Mouse (Mus musculus) testis, adult 2 months (tissue): ENCODE results near the gene Crim1. TPM values are rescaled to one million over a fixed set of nuclear protein-coding genes. Genes with fewer than 3 reads are reported as not detected.

Experiments used
- H3K27ac ChIP-seq: fragments of 200-500 bp; 2 replicates; pipeline ENCODE4 v1.5.1; 2012; ENCODE audit warnings: low read depth, low read length; ENCODE audit not compliant: control insufficient read depth, insufficient read depth
- H3K27me3 ChIP-seq: fragments of 200-500 bp; 2 replicates; pipeline ENCODE4 v1.6.1; 2012; ENCODE audit warnings: mild to moderate bottlenecking, low read length, moderate library complexity; ENCODE audit not compliant: control insufficient read depth, insufficient read depth
- H3K36me3 ChIP-seq: fragments of 200-500 bp; 2 replicates; pipeline ENCODE4 v1.6.1; 2012; ENCODE audit warnings: mild to moderate bottlenecking, low read length; ENCODE audit not compliant: control insufficient read depth, insufficient read depth
- H3K4me1 ChIP-seq: fragments of 200-500 bp; 2 replicates; pipeline ENCODE4 v1.6.1; 2012; ENCODE audit warnings: low read length; ENCODE audit not compliant: control insufficient read depth, insufficient read depth
- H3K4me3 ChIP-seq: fragments of 200-500 bp; 2 replicates; pipeline ENCODE4 v1.5.1; 2012; ENCODE audit warnings: low read depth, mild to moderate bottlenecking, low read length, moderate library complexity, mixed read lengths; ENCODE audit not compliant: control insufficient read depth
- CTCF ChIP-seq: fragments of 200-500 bp; IDR thresholded peaks from 2 replicates; pipeline ENCODE4 v1.5.1; 2012; ENCODE audit warnings: low read depth, mild to moderate bottlenecking, inconsistent platforms, low read length, moderate library complexity; ENCODE audit not compliant: control insufficient read depth, insufficient read depth, insufficient replicate concordance
- POLR2A ChIP-seq: fragments of 200-500 bp; IDR thresholded peaks from 2 replicates; pipeline ENCODE4 v1.6.1; 2012; ENCODE audit warnings: low read depth, mild to moderate bottlenecking, inconsistent platforms, low read length, moderate library complexity; ENCODE audit not compliant: control insufficient read depth
- polyA plus RNA-seq: library from polyadenylated mRNA; depleted of rRNA; stranded (reverse); fragments of >200 nt; gene quantifications from 2 replicates; pipeline ENCODE4 v1.2.3, GENCODE M21; 2012

The Crim1 gene
- polyA plus RNA-seq, 1 experiment, result 3.5 TPM

GRCm38 (mm10) chr17:78265135-78265534 is 65.1 kb downstream of the Crim1 start:
- TF ChIP-seq CTCF (no peak), POLR2A (no peak)
- Histone ChIP-seq H3K27me3 (no peaks in the 10 kb centered on the region), H3K27ac (no peak overlapping the region), H3K4me3 (no peak overlapping the region), H3K4me1 (no peaks in the 10 kb centered on the region), H3K36me3 (no peaks in the 10 kb centered on the region)

- TF ChIP-seq CTCF (no peak), POLR2A (no peak)
- Histone ChIP-seq H3K27me3 (no peaks in the 10 kb centered on the region), H3K4me3 (no peak overlapping the region), H3K27ac (no peak overlapping the region), H3K36me3 (no peaks in the 10 kb centered on the region), H3K4me1 (no peaks in the 10 kb centered on the region)
Measured at GRCm38 (mm10) chr17:78266271-78266670, 66.2 kb downstream of the Crim1 start.

- Histone ChIP-seq H3K4me1 (no peaks in the 10 kb centered on the region), H3K36me3 (no peaks in the 10 kb centered on the region), H3K4me3 (no peak overlapping the region), H3K27ac (no peak overlapping the region), H3K27me3 (no peaks in the 10 kb centered on the region)
- TF ChIP-seq POLR2A (no peak), CTCF (no peak)
Measured at GRCm38 (mm10) chr17:78268591-78268990, 68.5 kb downstream of the Crim1 start.

- H3K4me3 ChIP-seq, result no peak overlapping the region
- no peak overlapping the region for H3K27ac ChIP-seq
- no peaks in the 10 kb centered on the region for H3K4me1 ChIP-seq
- H3K36me3 ChIP-seq, result no peaks in the 10 kb centered on the region
- H3K27me3 ChIP-seq, result no peaks in the 10 kb centered on the region
- TF ChIP-seq CTCF (no peak), POLR2A (no peak)
Measured at GRCm38 (mm10) chr17:78269311-78269710, 69.3 kb downstream of the Crim1 start.

- Histone ChIP-seq H3K27ac (no peak overlapping the region), H3K4me1 (no peaks in the 10 kb centered on the region), H3K27me3 (no peaks in the 10 kb centered on the region), H3K4me3 (no peak overlapping the region), H3K36me3 (no peaks in the 10 kb centered on the region)
- no peak for TF ChIP-seq CTCF
- TF ChIP-seq POLR2A, result no peak
Measured at GRCm38 (mm10) chr17:78270019-78270418, 70.0 kb downstream of the Crim1 start.

GRCm38 (mm10) chr17:78271731-78272130 is 71.7 kb downstream of the Crim1 start:
- Histone ChIP-seq H3K27ac (no peak overlapping the region; the same call in 1 of the 2 replicates), H3K4me3 (no peak overlapping the region), H3K36me3 (no peaks in the 10 kb centered on the region), H3K27me3 (no peaks in the 10 kb centered on the region), H3K4me1 (no peaks in the 10 kb centered on the region)
- TF ChIP-seq POLR2A, result no peak
- no peak for TF ChIP-seq CTCF

- Histone ChIP-seq H3K27me3 (no peaks in the 10 kb centered on the region), H3K27ac (no peak overlapping the region; the same call in 1 of the 2 replicates), H3K36me3 (no peaks in the 10 kb centered on the region), H3K4me3 (no peak overlapping the region), H3K4me1 (no peaks in the 10 kb centered on the region)
- TF ChIP-seq POLR2A, result no peak
Measured at GRCm38 (mm10) chr17:78272142-78272541, 72.1 kb downstream of the Crim1 start.
